Mouse (Mus musculus): ENCODE measurements around the gene Tspan17. TPM values are rescaled to one million over a fixed set of nuclear protein-coding genes. Genes with fewer than 3 reads are reported as not detected.
A peak's percentile ranks its signal among the peaks of the same experiment; 100 is the strongest.

Tspan17 gene
- polyA plus RNA-seq, 1 experiment from 2014 or later, result 25.5 TPM

- WGBS, result 79% methylated on average over 12 of the region's 12 CpGs
- ATAC-seq (ENCODE audit: low FRiP score, low TSS enrichment) (no peak), DNase-seq (no peak)
- H3K9ac ChIP-seq (replicated peaks; ENCODE audit: low read length), result no peak overlapping the region
- peaks cover 9% of the 10 kb centered on the region for H3K4me1 ChIP-seq (ENCODE audit: control insufficient read depth, insufficient read depth, low read length)
- H3K4me3 ChIP-seq (replicated peaks; ENCODE audit: low read depth, low read length), result no peak overlapping the region
- H3K27ac ChIP-seq (replicated peaks; ENCODE audit: low read depth, low read length), result no peak overlapping the region
- no peak overlapping the region for H3K4me2 ChIP-seq (ENCODE audit: low read length)
- peaks cover 5% of the 10 kb centered on the region; the same call in 1 of the 2 replicates for H3K27me3 ChIP-seq (ENCODE audit: control insufficient read depth, insufficient read depth, low read length)
- no peaks in the 10 kb centered on the region for H3K36me3 ChIP-seq (ENCODE audit: control insufficient read depth, insufficient read depth, low read length)
- H3K9me3 ChIP-seq (ENCODE audit: control insufficient read depth, low read length), result no peaks in the 10 kb centered on the region
Observed at GRCm38 (mm10) chr13:54808067-54808466, 18.9 kb downstream of the Tspan17 start.

GRCm38 (mm10) chr13:54811476-54811875 is 22.3 kb downstream of the Tspan17 start:
- no peaks in the 10 kb centered on the region for H3K36me3 ChIP-seq (ENCODE audit: control insufficient read depth, insufficient read depth, low read length)
- WGBS, result 79% methylated on average over 7 of the region's 7 CpGs

GRCm38 (mm10) chr13:54813381-54813780 is 24.2 kb downstream of the Tspan17 start:
- Histone ChIP-seq H3K4me3 (replicated peaks; ENCODE audit: low read depth, low read length) (no peak overlapping the region), H3K4me2 (ENCODE audit: low read length) (no peak overlapping the region), H3K4me1 (ENCODE audit: control insufficient read depth, insufficient read depth, low read length) (peaks cover 9% of the 10 kb centered on the region; the same call in 1 of the 2 replicates), H3K9ac (replicated peaks; ENCODE audit: low read length) (no peak overlapping the region), H3K9me3 (ENCODE audit: control insufficient read depth, low read length) (no peaks in the 10 kb centered on the region), H3K27me3 (ENCODE audit: control insufficient read depth, insufficient read depth, low read length) (no peaks in the 10 kb centered on the region), H3K27ac (replicated peaks; ENCODE audit: low read depth, low read length) (no peak overlapping the region), H3K36me3 (ENCODE audit: control insufficient read depth, insufficient read depth, low read length) (no peaks in the 10 kb centered on the region)
- WGBS, result 87% methylated on average over 9 of the region's 9 CpGs
- ATAC-seq (ENCODE audit: low FRiP score, low TSS enrichment), result no peak
- no peak for DNase-seq

More at GRCm38 (mm10) chr13:54811476-54811875, 22.3 kb downstream of the Tspan17 start:
- Histone ChIP-seq H3K9me3 (ENCODE audit: control insufficient read depth, low read length) (no peaks in the 10 kb centered on the region), H3K4me1 (ENCODE audit: control insufficient read depth, insufficient read depth, low read length) (0 out of 2 replicates have a peak, but pooled peaks cover 2% of the 10 kb centered on the region), H3K4me3 (replicated peaks; ENCODE audit: low read depth, low read length) (no peak overlapping the region), H3K9ac (replicated peaks; ENCODE audit: low read length) (no peak overlapping the region), H3K27ac (replicated peaks; ENCODE audit: low read depth, low read length) (no peak overlapping the region), H3K4me2 (ENCODE audit: low read length) (no peak overlapping the region), H3K27me3 (ENCODE audit: control insufficient read depth, insufficient read depth, low read length) (no peaks in the 10 kb centered on the region)
- ATAC-seq (ENCODE audit: low FRiP score, low TSS enrichment) (no peak), DNase-seq (no peak)

- Histone ChIP-seq H3K9ac (replicated peaks; ENCODE audit: low read length) (no peak overlapping the region; the same call in 1 of the 2 replicates), H3K9me3 (ENCODE audit: control insufficient read depth, low read length) (no peaks in the 10 kb centered on the region), H3K4me2 (ENCODE audit: low read length) (peak overlapping the region; percentile 31), H3K4me3 (replicated peaks; ENCODE audit: low read depth, low read length) (no peak overlapping the region), H3K27me3 (ENCODE audit: control insufficient read depth, insufficient read depth, low read length) (no peaks in the 10 kb centered on the region), H3K36me3 (ENCODE audit: control insufficient read depth, insufficient read depth, low read length) (no peaks in the 10 kb centered on the region), H3K4me1 (ENCODE audit: control insufficient read depth, insufficient read depth, low read length) (peaks cover 15% of the 10 kb centered on the region; the same call in 1 of the 2 replicates), H3K27ac (replicated peaks; ENCODE audit: low read depth, low read length) (peak overlapping the region; percentile 78)
- 7% methylated on average over 17 of the region's 17 CpGs for WGBS
- DNase-seq (peak; percentile 63), ATAC-seq (ENCODE audit: low FRiP score, low TSS enrichment) (peak; percentile 34; the same call in 1 of the 2 replicates)
Observed at GRCm38 (mm10) chr13:54818399-54819254, 29.4 kb downstream of the Tspan17 start.

DNA sequence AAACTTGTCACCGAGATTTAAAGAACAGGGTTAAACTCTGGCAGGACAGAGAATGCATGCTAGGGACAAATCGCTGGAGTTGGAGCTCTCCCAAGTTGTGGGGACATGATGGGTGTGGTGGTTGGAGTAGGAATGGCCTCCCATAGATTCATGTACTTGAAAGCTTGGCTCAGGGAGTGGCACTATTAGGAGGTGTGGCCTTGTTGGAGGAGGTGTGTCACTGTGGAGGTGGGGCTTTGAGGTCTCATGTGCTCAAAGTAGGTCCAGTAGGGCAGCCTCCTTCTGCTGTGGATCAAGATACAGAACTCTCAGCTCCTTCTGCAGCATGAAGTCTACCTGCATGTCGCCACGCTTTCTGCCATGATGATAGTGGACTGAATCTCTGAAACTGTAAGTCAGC is 31.9 kb downstream of the Tspan17 start:
- Histone ChIP-seq H3K9me3 (ENCODE audit: control insufficient read depth, low read length) (no peaks in the 10 kb centered on the region), H3K9ac (replicated peaks; ENCODE audit: low read length) (no peak overlapping the region), H3K36me3 (ENCODE audit: control insufficient read depth, insufficient read depth, low read length) (no peaks in the 10 kb centered on the region), H3K27me3 (ENCODE audit: control insufficient read depth, insufficient read depth, low read length) (no peaks in the 10 kb centered on the region), H3K4me3 (replicated peaks; ENCODE audit: low read depth, low read length) (no peak overlapping the region), H3K4me1 (ENCODE audit: control insufficient read depth, insufficient read depth, low read length) (peaks cover 20% of the 10 kb centered on the region), H3K4me2 (ENCODE audit: low read length) (no peak overlapping the region), H3K27ac (replicated peaks; ENCODE audit: low read depth, low read length) (no peak overlapping the region)
- DNase-seq (no peak), ATAC-seq (ENCODE audit: low FRiP score, low TSS enrichment) (no peak)
- WGBS, result 88% methylated on average over 4 of the region's 4 CpGs

- DNase-seq (no peak), ATAC-seq (ENCODE audit: low FRiP score, low TSS enrichment) (no peak)
- Histone ChIP-seq H3K36me3 (ENCODE audit: control insufficient read depth, insufficient read depth, low read length) (no peaks in the 10 kb centered on the region), H3K4me3 (replicated peaks; ENCODE audit: low read depth, low read length) (no peak overlapping the region), H3K4me2 (ENCODE audit: low read length) (no peak overlapping the region), H3K4me1 (ENCODE audit: control insufficient read depth, insufficient read depth, low read length) (peaks cover 20% of the 10 kb centered on the region), H3K9me3 (ENCODE audit: control insufficient read depth, low read length) (no peaks in the 10 kb centered on the region), H3K9ac (replicated peaks; ENCODE audit: low read length) (no peak overlapping the region), H3K27ac (replicated peaks; ENCODE audit: low read depth, low read length) (no peak overlapping the region), H3K27me3 (ENCODE audit: control insufficient read depth, insufficient read depth, low read length) (no peaks in the 10 kb centered on the region)
- 92% methylated on average over 2 of the region's 2 CpGs for WGBS
Observed at GRCm38 (mm10) chr13:54821931-54822330, 32.8 kb downstream of the Tspan17 start.

DNA sequence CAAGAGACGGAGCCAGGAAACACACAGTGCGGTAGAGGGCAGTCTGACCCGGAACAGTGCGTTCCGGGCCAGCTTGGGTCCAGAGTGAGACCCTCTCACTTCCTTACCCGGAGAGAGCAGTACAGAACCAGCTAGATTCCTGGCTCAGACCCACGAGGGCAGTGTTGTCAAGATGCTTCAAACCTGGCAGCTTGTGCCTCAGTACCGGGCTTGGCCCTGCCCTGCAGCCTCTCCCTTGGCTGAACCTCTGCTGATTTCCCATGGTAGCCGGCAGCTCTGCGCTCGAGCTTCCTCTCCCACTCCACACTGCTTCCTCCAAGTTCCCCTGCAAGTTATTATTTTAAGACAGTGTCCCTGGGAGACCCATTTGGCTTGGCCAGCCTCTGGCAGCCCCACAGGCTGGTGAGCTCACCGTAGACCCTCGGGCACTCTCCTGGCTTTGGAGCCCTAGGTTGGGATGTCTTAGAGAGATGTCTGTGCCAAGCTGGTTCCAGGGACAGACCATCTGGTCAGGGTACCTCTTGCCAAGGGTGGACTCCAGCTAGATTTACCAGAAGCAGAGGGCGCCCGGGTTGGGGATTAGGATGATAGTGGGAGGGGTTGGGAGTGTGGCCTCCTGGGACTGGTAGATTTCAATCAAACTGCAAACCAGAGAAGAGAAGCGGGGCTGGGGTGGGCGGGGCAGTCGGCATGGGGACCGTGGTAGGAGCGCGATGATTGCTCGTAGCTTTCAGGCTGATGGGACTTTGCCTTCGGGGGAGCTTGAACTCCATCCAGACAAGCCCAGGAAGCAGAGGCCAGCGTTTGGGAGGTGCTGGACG is 35.1 kb downstream of the Tspan17 start:
- Histone ChIP-seq H3K9me3 (ENCODE audit: control insufficient read depth, low read length) (no peaks in the 10 kb centered on the region), H3K4me3 (replicated peaks; ENCODE audit: low read depth, low read length) (no peak overlapping the region), H3K27me3 (ENCODE audit: control insufficient read depth, insufficient read depth, low read length) (no peaks in the 10 kb centered on the region), H3K4me2 (ENCODE audit: low read length) (0 out of 2 replicates have a peak overlapping the region, but pooled peaks have one; percentile 18), H3K4me1 (ENCODE audit: control insufficient read depth, insufficient read depth, low read length) (peaks cover 7% of the 10 kb centered on the region), H3K9ac (replicated peaks; ENCODE audit: low read length) (no peak overlapping the region), H3K36me3 (ENCODE audit: control insufficient read depth, insufficient read depth, low read length) (no peaks in the 10 kb centered on the region), H3K27ac (replicated peaks; ENCODE audit: low read depth, low read length) (0 out of 2 replicates have a peak overlapping the region, but pooled peaks have one; percentile 8)
- no peak; the same call in 1 of the 2 replicates for ATAC-seq (ENCODE audit: low FRiP score, low TSS enrichment)
- WGBS, result 13% methylated on average over 25 of the region's 25 CpGs
- peak; percentile 56 for DNase-seq

DNA sequence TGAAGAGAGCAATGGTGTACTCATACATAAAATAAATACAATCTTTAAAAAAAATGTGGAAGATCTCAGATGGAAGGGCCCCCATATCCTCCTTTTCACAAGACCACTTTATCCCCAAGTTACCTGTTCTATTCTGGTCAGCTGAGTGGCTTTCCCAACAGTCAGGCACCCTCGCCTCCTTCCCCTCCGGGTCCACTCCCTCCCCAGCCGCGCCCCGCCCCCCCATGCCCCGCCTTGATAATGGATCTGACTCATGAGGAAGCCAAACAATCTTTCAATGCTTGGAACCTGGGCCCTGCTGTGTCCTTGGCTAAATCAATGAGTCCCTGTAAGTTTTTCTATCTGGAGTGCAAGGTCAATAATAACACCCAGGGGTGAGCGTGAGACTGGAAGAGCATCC is 38.8 kb downstream of the Tspan17 start:
- WGBS, result 64% methylated on average over 7 of the region's 7 CpGs
- Histone ChIP-seq H3K4me3 (replicated peaks; ENCODE audit: low read depth, low read length) (no peak overlapping the region), H3K27ac (replicated peaks; ENCODE audit: low read depth, low read length) (no peak overlapping the region), H3K9ac (replicated peaks; ENCODE audit: low read length) (no peak overlapping the region), H3K36me3 (ENCODE audit: control insufficient read depth, insufficient read depth, low read length) (no peaks in the 10 kb centered on the region), H3K9me3 (ENCODE audit: control insufficient read depth, low read length) (no peaks in the 10 kb centered on the region), H3K4me2 (ENCODE audit: low read length) (no peak overlapping the region), H3K27me3 (ENCODE audit: control insufficient read depth, insufficient read depth, low read length) (no peaks in the 10 kb centered on the region), H3K4me1 (ENCODE audit: control insufficient read depth, insufficient read depth, low read length) (peaks cover 11% of the 10 kb centered on the region)
- ATAC-seq (ENCODE audit: low FRiP score, low TSS enrichment) (no peak), DNase-seq (no peak)
